Comparison of ENCODE assay signal across 14 mouse cellular contexts in the genomic region with DNA sequence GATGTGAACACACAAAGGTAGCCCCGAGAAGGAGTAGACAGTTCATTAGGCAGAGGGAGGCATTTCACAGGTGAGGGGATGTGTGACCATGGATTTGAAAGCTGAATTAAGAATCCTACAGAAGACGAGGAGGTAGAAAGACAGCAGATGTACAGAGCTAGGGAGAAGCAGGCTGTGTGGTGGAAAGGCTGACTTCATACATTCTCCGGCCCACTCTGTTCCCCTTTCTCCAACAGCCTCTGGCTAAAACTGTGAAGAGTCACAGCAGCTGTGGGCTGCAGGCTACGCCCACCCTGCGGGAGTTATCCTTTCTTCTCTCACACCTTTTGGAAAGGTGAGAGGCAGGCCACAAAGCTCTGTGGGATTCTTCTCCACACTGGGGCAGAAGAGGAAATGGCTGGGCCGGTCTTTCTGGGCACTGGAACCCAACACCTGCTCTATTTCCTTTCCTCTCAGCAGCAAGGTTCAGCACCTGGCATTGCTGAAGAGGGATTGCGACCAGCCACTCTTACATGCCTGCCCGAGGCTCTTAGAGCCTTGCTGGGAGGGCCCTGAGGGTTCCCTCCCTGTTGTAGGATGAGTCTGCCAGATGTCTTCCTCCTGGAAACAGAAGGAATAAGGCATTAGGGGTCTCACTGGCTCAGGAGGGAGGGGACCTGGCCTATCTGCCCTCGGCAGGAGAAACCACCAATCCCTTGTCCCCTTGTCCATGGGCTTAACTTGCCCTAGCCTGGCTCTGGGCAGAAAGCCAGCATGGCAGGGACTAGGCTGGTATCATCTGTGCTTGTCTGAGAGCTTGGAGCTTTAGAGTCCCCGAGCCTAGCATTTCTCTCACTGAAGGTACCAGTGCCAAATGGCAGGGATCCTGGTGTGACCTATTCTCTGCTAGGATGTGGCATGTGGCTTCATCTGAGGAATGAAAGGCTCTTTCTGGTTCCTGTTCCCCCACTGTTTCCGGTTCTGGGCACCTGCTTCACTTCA. TPM values are rescaled to one million over a fixed set of nuclear protein-coding genes. Genes with fewer than 3 reads are reported as not detected.
DNase-seq lines count a peak whose midpoint lies in the region; ATAC-seq lines count a peak whose summit lies in the region.
"Had no signal": no experiment of that assay in that cellular context is flagged by ENCODE, and none has a peak within 500 bp of the region (broad histone marks: within the 10 kb centered on the region; RNA-seq: fewer than 3 reads in every experiment).

No protein-coding gene starts in this region.

- H3K27me3 ChIP-seq in liver, embryonic 12.5 days (replicated peaks) = no peaks in the 10 kb centered on the region; the same call in 1 of the 2 replicates
- H3K27me3 ChIP-seq: midbrain, embryonic 12.5 days had no signal

- WGBS in liver, embryonic 12.5 days (ENCODE audit: insufficient replicate concordance) = 32% methylated on average over 11 of the region's 11 CpGs

- H3K4me2 ChIP-seq in liver, embryonic 12.5 days = no peak overlapping the region
- H3K4me2 ChIP-seq: lung, embryonic 14.5 days; midbrain, embryonic 12.5 days had no signal

- no peak overlapping the region for H3K9ac ChIP-seq in liver, embryonic 12.5 days
- H3K9ac ChIP-seq: lung, embryonic 14.5 days; midbrain, embryonic 12.5 days had no signal

- H3K4me3 ChIP-seq in liver, embryonic 12.5 days = no peak overlapping the region
- H3K4me3 ChIP-seq: forebrain, embryonic 10.5 days; midbrain, embryonic 12.5 days had no signal

- intact Hi-C loops in left cerebral cortex, postnatal 4 days (cut with DNase I) = no loop called here

- ATAC-seq in liver, embryonic 12.5 days = no peak

- peak; percentile 52 to 56 for DNase-seq in layer of hippocampus, postnatal 10 days (ENCODE audit: low spot score in 2 of 2)
- DNase-seq in layer of hippocampus, adult 18-20 months (ENCODE audit: low spot score in 2 of 2) = no peak
- peak; percentile 95 for DNase-seq in brain, adult 2 months (ENCODE audit: low read depth, low spot score)
- DNase-seq in cerebellum, adult 11 months = peak; percentile 76
- DNase-seq in left cerebral cortex, postnatal 4 days = peak; percentile 93
- DNase-seq in layer of hippocampus, adult 9-11 months = no peak
- DNase-seq: kidney, adult 8-10 months; lung, embryonic 14.5 days had no signal

- no peaks in the 10 kb centered on the region for H3K9me3 ChIP-seq in liver, embryonic 12.5 days (replicated peaks)
- H3K9me3 ChIP-seq: forebrain, embryonic 10.5 days; midbrain, embryonic 12.5 days had no signal

- H3K27ac ChIP-seq in liver, embryonic 12.5 days = no peak overlapping the region
- H3K27ac ChIP-seq: forebrain, embryonic 10.5 days; midbrain, embryonic 12.5 days; stomach, postnatal 0 days had no signal

- H3K4me1 ChIP-seq in liver, embryonic 12.5 days = no peaks in the 10 kb centered on the region
- H3K4me1 ChIP-seq: forebrain, embryonic 10.5 days; midbrain, embryonic 12.5 days had no signal

- H3K36me3 ChIP-seq in liver, embryonic 12.5 days = no peaks in the 10 kb centered on the region
- H3K36me3 ChIP-seq: forebrain, embryonic 10.5 days; midbrain, embryonic 12.5 days had no signal

RNA-seq across cellular contexts. Expression of a gene that starts 42.5 kb away (rescaled TPM):
- not detected for total RNA-seq in layer of hippocampus, postnatal 10 days (2021)
- total RNA-seq in layer of hippocampus, adult 18-20 months (2021) = not detected
- total RNA-seq in left cerebral cortex, postnatal 4 days (2021) = under 1 TPM in 1 of 2 experiments, not detected in 1; 0.20 TPM
- 0.14 and 0.23 TPM in 2 replicates for polyA plus RNA-seq in liver, embryonic 12.5 days (2016; fragmentation: Nextera tagmentation; extraction: Ambion mirVana)
- total RNA-seq: left cerebral cortex, postnatal 14 days had no signal

RNA-seq across cellular contexts. Expression of a gene that starts 46.6 kb away (rescaled TPM):
- not detected for total RNA-seq in layer of hippocampus, postnatal 10 days (2021)
- total RNA-seq in layer of hippocampus, adult 18-20 months (2021) = not detected
- total RNA-seq in left cerebral cortex, postnatal 4 days (2021) = not detected
- not detected in 2 replicates for polyA plus RNA-seq in liver, embryonic 12.5 days (2016; fragmentation: Nextera tagmentation; extraction: Ambion mirVana)
- total RNA-seq: adrenal gland, adult 18-20 months; left cerebral cortex, postnatal 14 days had no signal
- polyA plus RNA-seq: forebrain, embryonic 10.5 days; lung, embryonic 14.5 days; midbrain, embryonic 12.5 days had no signal

Comparison
In these comparisons a context has a peak if more than half of its experiments do, and no peak if none do; other contexts are left out.
1. DNase-seq: peak in layer of hippocampus, postnatal 10 days (2 of 2), brain, adult 2 months (single experiment), cerebellum, adult 11 months (single experiment) and left cerebral cortex, postnatal 4 days (single experiment); none in layer of hippocampus, adult 18-20 months (0 of 2) and layer of hippocampus, adult 9-11 months (single experiment).